Mouse (Mus musculus) megakaryocyte progenitor cell, adult 5-6 weeks (primary cell): ENCODE measurements around the gene Mfap5. TPM values are rescaled to one million over a fixed set of nuclear protein-coding genes. Genes with fewer than 3 reads are reported as not detected.
"Not testable (repeated sequence)": the region's sequence is repeated elsewhere in the genome, so short reads cannot be mapped to it uniquely, and the experiment has no call there.

ENCODE experiments used
- ATAC-seq: replicated peaks from 2 replicates; pipeline ENCODE4 v1.8.0; 2016; ENCODE audit warnings: mild to moderate bottlenecking, moderate TSS enrichment, inconsistent platforms; ENCODE audit not compliant: poor library complexity
- total RNA-seq, 2 experiments: library from RNA; stranded (forward) in 1 of 2; stranded (reverse) in 1 of 2; fragments of 157-497, 149-512 nt in 1 of 2; fragments of 200-1000 nt in 1 of 2; gene quantifications; 2 replicates each; pipeline versions ENCODE4 v1.2.3 to v1.2.4; 2015 to 2017

Gene Mfap5
- total RNA-seq, 2 experiments from 2014 or later = not detected

DNA sequence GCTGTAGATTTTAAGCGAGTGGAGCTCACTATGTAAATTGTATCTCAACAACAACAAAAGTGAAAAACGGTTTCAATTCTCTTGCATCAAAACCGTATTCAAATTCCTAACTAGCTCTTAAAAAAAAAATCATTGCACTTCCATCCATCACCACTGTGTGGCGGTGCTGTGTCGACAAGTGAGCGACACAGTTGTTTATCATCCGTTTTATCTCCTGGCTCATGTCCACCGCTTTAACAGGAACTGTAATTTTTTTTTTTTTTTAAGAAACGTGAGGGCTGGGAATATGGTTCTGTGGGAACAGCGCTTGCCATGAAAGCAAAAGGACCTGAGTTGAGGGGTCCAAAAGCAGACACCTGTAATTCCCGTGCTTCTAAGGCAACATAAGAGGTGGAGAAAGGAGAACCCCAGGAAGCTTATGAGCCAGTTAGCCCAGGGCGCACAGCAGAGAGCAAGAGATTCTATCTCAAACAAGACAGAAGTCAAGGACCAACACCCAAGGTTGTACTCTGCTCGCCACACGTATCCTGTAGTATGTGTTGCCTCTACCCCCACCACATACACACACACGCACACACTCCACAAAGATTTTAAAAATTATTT is 51.4 kb downstream of the Mfap5 start:
- ATAC-seq = peak; percentile 89

DNA sequence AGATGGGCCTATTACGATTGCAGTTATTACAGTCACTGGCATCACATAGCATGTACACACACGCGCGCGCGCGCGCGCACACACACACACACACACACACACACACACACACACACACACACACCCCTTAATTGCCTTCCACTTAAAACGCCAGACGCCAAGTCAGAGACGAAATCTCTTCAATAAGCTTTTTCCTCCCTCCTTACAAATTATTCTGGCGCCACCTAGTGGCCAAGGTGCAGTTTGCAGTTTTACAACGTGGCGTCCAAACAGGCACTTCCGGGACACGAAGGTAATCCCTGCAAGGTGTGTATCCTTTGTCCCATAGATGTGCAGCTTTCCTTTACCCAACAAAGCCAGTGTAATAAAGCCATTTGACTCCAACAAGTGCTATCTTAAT is 54.8 kb downstream of the Mfap5 start:
- peak; percentile 68 for ATAC-seq

DNA sequence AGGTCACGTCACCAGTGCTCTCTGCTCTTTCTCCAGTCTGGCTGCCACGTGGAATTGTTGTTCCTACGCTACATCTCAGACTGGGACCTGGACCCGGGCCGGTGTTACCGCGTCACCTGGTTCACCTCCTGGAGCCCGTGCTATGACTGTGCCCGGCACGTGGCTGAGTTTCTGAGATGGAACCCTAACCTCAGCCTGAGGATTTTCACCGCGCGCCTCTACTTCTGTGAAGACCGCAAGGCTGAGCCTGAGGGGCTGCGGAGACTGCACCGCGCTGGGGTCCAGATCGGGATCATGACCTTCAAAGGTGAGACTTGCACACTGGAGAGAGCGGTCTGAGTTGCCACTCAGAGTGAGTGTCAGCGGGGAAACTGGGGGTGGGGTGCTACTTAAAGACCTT is 55.4 kb downstream of the Mfap5 start:
- no peak for ATAC-seq

DNA sequence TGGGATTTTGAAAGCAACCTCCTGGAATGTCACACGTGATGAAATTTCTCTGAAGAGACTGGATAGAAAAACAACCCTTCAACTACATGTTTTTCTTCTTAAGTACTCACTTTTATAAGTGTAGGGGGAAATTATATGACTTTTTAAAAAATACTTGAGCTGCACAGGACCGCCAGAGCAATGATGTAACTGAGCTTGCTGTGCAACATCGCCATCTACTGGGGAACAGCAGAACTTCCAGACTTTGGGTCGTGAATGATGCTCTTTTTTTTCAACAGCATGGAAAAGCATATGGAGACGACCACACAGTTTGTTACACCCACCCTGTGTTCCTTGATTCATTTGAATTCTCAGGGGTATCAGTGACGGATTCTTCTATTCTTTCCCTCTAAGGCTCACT is 56.8 kb downstream of the Mfap5 start:
- ATAC-seq = peak; percentile 85

DNA sequence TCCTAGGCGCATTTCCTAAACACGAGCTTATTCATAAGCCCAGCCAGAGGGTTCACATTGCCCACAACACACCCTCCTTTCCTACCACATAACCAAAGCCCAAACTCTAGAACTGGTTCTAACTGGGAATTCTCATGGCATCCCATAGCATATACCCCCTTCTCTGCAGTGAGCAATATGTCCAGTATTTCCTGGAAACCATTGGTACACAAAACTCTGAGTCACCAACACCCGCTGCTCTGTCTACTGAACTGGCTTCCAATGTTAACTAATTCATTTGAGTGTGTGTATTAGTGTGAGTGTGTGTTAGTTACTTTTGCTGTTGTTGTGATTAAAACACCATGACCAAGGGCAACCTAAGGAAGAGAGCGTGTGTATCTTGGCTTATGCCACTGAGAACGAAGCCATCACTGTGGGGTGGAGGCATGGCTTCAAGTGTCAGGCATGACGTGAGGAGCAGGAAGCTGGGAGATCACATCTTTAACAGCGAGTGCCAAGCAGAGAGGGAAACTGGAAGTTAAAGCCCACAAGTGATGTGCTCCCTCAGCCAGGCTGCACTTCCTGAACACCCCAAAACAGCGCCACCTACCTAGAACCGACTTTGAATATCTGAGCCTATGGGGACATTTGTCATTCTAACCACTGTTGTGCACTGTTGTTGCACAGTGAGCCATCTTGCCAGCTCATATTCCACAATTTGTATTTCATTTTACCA is 59.6 kb downstream of the Mfap5 start:
- ATAC-seq = peak; percentile 42

DNA sequence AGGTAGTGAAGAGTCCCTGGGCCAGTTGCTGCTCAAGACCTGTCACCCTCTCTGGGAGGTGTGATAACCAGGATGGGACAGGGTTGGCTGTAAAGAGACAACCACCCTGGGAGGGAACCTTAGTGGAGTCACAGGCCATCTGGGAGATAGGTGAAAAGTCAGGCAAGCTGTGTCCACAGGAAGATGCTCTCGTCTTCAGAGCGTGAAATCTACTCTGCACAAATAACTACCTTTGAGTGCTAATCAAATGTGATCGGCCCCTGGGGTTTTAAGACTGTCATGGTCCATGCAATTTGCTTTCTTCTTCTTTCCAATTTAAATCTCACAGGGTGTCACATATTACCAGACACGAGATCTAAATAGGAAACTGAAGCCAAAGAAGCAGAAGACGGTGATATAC is 63.5 kb downstream of the Mfap5 start:
- no peak for ATAC-seq

DNA sequence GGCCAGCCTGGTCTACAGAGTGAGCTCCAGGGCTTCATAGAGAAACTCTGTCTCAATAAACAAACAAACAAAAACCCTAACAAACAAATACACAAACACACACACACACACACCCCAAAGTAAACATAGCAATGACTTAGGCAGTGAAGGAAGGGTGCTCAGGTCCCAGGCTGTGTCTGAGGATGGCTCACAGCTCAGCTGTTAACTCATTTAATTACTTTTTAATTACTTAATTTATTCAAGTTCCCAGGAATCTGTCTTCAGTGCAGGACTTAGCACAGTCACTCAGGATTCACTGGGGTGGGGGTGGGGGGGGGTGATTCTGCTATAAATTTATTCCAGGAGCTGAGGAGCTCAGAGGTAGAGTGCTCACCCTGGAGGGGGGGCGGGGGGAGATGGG is 64.1 kb downstream of the Mfap5 start:
- ATAC-seq = no peak

DNA sequence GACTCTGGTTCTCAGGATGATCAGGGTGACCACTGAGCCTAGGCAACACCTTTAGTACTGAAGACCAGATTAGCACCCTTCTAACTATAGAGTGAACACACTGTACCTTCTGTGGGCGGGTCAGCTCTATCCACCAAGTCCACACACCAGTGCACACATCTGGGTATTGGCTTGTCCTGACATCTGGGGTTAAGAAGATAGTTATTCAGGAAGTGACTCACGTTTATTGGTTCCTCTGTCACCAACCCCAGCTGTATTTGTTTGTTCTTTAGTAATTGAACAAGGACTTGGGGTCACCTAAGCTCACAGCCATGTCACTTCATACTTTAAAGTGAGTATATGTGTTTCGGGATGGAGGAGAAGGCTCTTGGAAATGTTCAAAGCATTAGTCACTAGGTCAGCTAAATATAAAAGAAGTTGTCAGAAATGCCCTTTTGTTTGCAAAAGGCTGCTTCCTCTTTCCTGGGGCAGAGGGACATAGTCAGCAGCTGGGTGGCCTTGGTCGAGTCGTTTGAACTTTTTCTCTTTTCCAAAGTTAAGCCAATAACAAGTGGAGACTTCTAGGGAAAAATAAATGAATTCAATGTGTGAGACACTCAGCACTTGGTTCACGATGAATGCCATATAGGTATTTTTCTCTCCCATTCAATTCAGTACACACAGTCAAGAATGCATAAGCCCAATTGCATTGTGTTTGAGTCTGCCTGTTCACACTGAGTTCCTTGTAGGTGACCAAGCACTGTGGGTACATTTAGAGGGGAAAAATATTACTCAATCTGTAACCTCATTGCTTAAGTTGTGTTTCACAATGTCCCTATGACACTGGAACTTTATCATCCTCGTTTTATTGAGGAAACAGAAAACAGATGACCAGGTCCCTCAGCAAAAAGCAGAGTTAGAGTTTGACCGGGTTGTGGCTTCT is 65.3 kb downstream of the Mfap5 start:
- ATAC-seq = peak; percentile 77

DNA sequence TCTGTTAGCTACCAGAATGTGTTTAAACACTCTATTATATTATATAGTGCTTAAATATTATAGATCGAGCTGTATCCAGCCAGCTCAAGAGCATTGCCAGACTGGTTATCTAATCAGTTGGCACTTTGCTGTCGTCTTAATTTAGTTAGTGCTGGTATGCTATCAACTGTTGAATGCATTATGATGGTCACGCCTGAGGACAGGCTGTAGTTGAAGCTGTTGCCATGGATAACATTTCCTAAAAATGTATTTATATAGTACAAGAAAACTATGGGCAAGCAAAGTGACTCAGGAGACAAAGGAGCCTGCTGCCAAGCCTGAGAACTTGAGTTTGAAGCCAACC is 65.9 kb downstream of the Mfap5 start:
- no peak; the same call in none of the 2 replicates for ATAC-seq

DNA sequence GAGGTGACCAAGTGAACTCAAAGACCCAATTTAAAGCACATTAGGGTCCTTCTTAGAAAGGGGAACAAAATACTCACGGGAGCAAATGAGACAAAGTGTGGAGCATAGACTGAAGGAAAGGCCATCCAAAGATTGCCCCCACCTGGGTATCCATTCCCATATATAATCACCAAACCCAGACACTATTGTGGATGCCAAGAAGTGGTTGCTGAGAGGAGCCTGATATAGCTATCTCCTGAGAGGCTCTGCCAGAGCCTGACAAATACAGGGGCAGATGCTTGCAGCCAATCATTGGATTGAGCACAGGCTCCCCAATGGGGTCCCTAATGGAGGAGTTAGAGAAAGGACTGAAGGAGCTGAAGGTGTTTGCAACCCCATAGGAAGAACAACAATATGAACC is 69.4 kb downstream of the Mfap5 start:
- not testable (repeated sequence) for ATAC-seq

DNA sequence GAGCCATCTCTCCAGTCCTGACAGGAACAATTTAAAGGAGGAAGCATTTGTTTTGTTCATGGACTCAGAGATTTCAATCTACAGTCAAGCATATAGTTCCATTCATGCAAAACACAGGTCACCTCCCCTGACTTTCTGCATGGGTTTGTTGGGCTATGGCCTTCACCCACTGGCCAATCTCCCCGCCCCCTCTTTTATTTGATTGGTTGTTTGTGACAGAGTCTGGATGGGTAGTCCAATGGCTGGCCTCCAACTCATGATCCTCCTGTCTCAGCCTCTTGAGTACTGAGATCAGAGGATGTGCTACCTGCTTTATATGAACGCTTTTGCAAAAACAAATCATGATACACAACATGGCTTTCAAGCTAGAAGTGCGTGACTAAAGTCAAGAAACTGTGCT is 71.4 kb downstream of the Mfap5 start:
- ATAC-seq = no peak

Other genes with a start within 250 kb of the Mfap5 start
- 0.12 TPM in 1 of 2 replicates, not detected in the other for gene Klrg1, start 223.0 kb upstream of the Mfap5 start, total RNA-seq (2015)
- not detected in 2 replicates for gene Klrg1, start 223.0 kb upstream of the Mfap5 start, total RNA-seq (2017)
- 195 and 214 TPM in 2 replicates for gene M6pr, start 197.1 kb upstream of the Mfap5 start, total RNA-seq (2015)
- 441 and 452 TPM in 2 replicates for gene M6pr, start 197.1 kb upstream of the Mfap5 start, total RNA-seq (2017)
- 7.6 and 9.4 TPM in 2 replicates for gene Phc1, start 165.3 kb upstream of the Mfap5 start, total RNA-seq (2015)
- 4.1 and 9.6 TPM in 2 replicates for gene Phc1, start 165.3 kb upstream of the Mfap5 start, total RNA-seq (2017)
- not detected in 2 replicates for gene Rimklb, start 7.1 kb upstream of the Mfap5 start, total RNA-seq (2015)
- not detected in 2 replicates for gene Rimklb, start 7.1 kb upstream of the Mfap5 start, total RNA-seq (2017)
- not detected in 2 replicates for gene Aicda, start 48.0 kb downstream of the Mfap5 start, total RNA-seq (2015)
- gene Aicda, start 48.0 kb downstream of the Mfap5 start, total RNA-seq (2017) = not detected in 2 replicates
- 23.6 and 23.7 TPM in 2 replicates for gene Apobec1, start 96.6 kb downstream of the Mfap5 start, total RNA-seq (2015)
- 15.0 and 16.7 TPM in 2 replicates for gene Apobec1, start 96.6 kb downstream of the Mfap5 start, total RNA-seq (2017)
- 9.5 and 10.8 TPM in 2 replicates for gene Gdf3, start 104.2 kb downstream of the Mfap5 start, total RNA-seq (2015)
- 4.2 and 6.7 TPM in 2 replicates for gene Gdf3, start 104.2 kb downstream of the Mfap5 start, total RNA-seq (2017)
- gene Dppa3, start 120.6 kb downstream of the Mfap5 start, total RNA-seq (2015) = not detected in 2 replicates
- not detected in 2 replicates for gene Dppa3, start 120.6 kb downstream of the Mfap5 start, total RNA-seq (2017)
- not detected in 2 replicates for gene Nanog, start 201.6 kb downstream of the Mfap5 start, total RNA-seq (2015)
- not detected in 2 replicates for gene Nanog, start 201.6 kb downstream of the Mfap5 start, total RNA-seq (2017)